ENCODE assay signal across 11 mouse cellular contexts in the genomic region with DNA sequence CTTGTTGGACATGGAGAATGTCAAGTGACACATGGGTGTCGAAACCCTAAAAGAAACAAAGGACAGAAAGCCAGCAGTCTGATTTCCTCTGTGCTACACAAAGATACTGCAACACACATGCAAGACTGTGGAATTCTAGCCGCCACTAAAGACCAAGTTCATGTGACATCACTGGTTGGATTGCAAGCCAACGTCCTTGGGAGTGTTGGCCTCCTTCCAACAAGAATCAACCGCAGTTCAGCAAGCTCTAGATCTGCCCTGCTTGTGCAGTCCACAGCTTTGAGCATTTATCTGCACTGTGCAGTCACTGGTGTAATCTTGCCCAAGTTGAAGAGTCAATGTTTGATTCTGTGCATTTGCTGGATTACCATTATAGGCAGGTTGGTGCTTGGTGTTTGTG.
A peak's percentile ranks its signal among the peaks of the same experiment; 100 is the strongest.
DNase-seq lines count a peak whose midpoint lies in the region; ATAC-seq and TF ChIP-seq lines count a peak whose summit lies in the region.
"Had no signal": no experiment of that assay in that cellular context is flagged by ENCODE, and none has a peak within 500 bp of the region (broad histone marks: within the 10 kb centered on the region; RNA-seq: fewer than 3 reads in every experiment).

No protein-coding gene starts in this region.

- H3K4me2 ChIP-seq in kidney, postnatal 0 days (ENCODE audit: low read length): no peak overlapping the region
- H3K4me2 ChIP-seq in embryonic facial prominence, embryonic 12.5 days (replicated peaks): no peak overlapping the region
- H3K4me2 ChIP-seq: neural tube, embryonic 15.5 days had no signal

- peak; percentile 36 for DNase-seq in kidney, postnatal 0 days (ENCODE audit: low spot score)
- DNase-seq in kidney, adult 9 months: no peak
- peak; percentile 22 for DNase-seq in 3134 (ENCODE audit: extremely low read depth, insufficient read length, low spot score)
- DNase-seq in MN1 (ENCODE audit: low spot score): peak; percentile 68
- no peak for DNase-seq in embryo, embryonic 9.5 days (ENCODE audit: extremely low spot score)
- no peak for DNase-seq in frontal cortex, postnatal 25 days (ENCODE audit: low spot score in 2 of 2)

- H3K4me3 ChIP-seq in kidney, postnatal 0 days (replicated peaks; ENCODE audit: low read depth, low read length): no peak overlapping the region
- H3K4me3 ChIP-seq in embryonic facial prominence, embryonic 12.5 days: no peak overlapping the region
- H3K4me3 ChIP-seq: megakaryocyte, embryonic 14.5 days; neural tube, embryonic 15.5 days had no signal

- H3K4me1 ChIP-seq in kidney, postnatal 0 days (replicated peaks; ENCODE audit: insufficient read depth, low read length): no peaks in the 10 kb centered on the region
- no peaks in the 10 kb centered on the region; the same call in none of the 2 replicates for H3K4me1 ChIP-seq in embryonic facial prominence, embryonic 12.5 days
- H3K4me1 ChIP-seq: megakaryocyte, embryonic 14.5 days; neural tube, embryonic 15.5 days had no signal

- H3K27ac ChIP-seq in kidney, postnatal 0 days: no peak overlapping the region
- peak overlapping the region; percentile 51 for H3K27ac ChIP-seq in embryonic facial prominence, embryonic 12.5 days
- H3K27ac ChIP-seq: neural tube, embryonic 15.5 days had no signal

- no peak for TF ChIP-seq CTCF in kidney, postnatal 0 days (IDR thresholded peaks at IDR 0.05; ENCODE audit: low read depth)

- no peak overlapping the region for H3K9ac ChIP-seq in kidney, postnatal 0 days (ENCODE audit: low read depth, low read length)
- no peak overlapping the region for H3K9ac ChIP-seq in embryonic facial prominence, embryonic 12.5 days
- H3K9ac ChIP-seq: neural tube, embryonic 15.5 days had no signal

- no peaks in the 10 kb centered on the region for H3K9me3 ChIP-seq in kidney, postnatal 0 days (replicated peaks; ENCODE audit: low read length)
- no peaks in the 10 kb centered on the region for H3K9me3 ChIP-seq in embryonic facial prominence, embryonic 12.5 days
- H3K9me3 ChIP-seq: neural tube, embryonic 15.5 days had no signal

- no peak for ATAC-seq in kidney, postnatal 0 days (replicated peaks; ENCODE audit: low FRiP score, low read depth)
- ATAC-seq in embryonic facial prominence, embryonic 12.5 days (ENCODE audit: insufficient number of reproducible peaks, insufficient read depth, low FRiP score, low TSS enrichment): no peak
- ATAC-seq in erythroblast, adult 5-6 weeks (replicated peaks; ENCODE audit: low FRiP score, poor library complexity, severe bottlenecking): no peak

- no peaks in the 10 kb centered on the region for H3K36me3 ChIP-seq in kidney, postnatal 0 days (ENCODE audit: insufficient read depth, low read length)
- no peaks in the 10 kb centered on the region for H3K36me3 ChIP-seq in embryonic facial prominence, embryonic 12.5 days
- H3K36me3 ChIP-seq: G1E; neural tube, embryonic 15.5 days had no signal

- 59% methylated on average over 4 of the region's 4 CpGs for WGBS in kidney, postnatal 0 days
- WGBS in embryonic facial prominence, embryonic 12.5 days: 57% methylated on average over 4 of the region's 4 CpGs

- no peaks in the 10 kb centered on the region for H3K27me3 ChIP-seq in kidney, postnatal 0 days (ENCODE audit: insufficient read depth, low read length)
- no peaks in the 10 kb centered on the region for H3K27me3 ChIP-seq in embryonic facial prominence, embryonic 12.5 days
- H3K27me3 ChIP-seq: megakaryocyte, embryonic 14.5 days; neural tube, embryonic 15.5 days had no signal

Comparison
In these comparisons a context has a peak if more than half of its experiments do, and no peak if none do; other contexts are left out.
1. DNase-seq: peak in kidney, postnatal 0 days (single experiment), 3134 (single experiment) and MN1 (single experiment); none in kidney, adult 9 months (single experiment), embryo, embryonic 9.5 days (single experiment) and frontal cortex, postnatal 25 days (0 of 2).